ENCODE assay signal across 10 mouse cellular contexts in the genomic region with DNA sequence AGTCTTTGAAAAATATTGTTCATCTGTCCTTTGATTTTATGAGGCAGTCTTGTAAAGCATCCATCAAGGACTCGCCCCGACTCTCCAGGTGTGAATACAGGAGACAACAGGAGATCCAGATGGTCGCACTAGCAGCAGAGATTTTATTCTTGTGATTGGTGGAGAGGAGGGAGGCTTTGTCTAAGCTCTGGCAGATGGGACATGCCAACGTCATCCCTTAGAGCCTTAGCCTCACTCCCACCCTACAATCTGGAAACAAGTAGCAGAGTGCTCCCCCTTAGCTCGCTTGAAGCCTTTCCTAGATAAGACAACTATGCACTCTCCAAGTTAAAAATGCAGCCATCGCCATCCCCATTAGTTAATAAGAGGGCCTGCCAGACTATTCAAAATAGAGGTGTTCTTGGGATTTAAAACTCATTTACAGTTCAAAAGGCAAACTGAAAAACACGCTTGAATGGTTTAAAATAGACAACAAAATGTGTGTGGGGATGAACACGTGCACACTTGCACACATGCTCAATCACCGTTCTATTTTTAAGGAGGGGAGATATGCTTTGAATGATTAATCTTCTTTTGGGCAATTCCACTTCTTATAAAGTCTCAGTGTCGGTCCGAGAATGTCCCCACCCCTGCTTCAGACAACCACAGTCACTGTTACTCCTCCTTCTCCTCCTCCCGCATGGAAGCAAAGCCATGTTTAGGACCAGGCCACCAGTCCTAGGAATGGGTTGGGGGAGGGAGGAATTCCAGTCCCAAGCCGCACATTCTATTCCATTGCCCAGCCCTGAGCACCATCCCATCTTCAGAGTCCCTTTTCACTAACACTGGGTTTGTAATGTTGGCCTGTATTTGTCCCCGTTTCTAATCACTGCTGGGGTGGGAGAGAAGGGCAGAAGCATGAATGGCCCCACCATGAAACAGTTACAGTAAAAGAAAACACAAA.
DNase-seq lines count a peak whose midpoint lies in the region; TF ChIP-seq lines count a peak whose summit lies in the region.
"Had no signal": no experiment of that assay in that cellular context is flagged by ENCODE, and none has a peak within 500 bp of the region (broad histone marks: within the 10 kb centered on the region; RNA-seq: fewer than 3 reads in every experiment).

No protein-coding gene starts in this region.

- H3K36me3 ChIP-seq in kidney, adult 2 months (ENCODE audit: control insufficient read depth, insufficient read depth, low read length) = no peaks in the 10 kb centered on the region

- DNase-seq in heart, adult 11 months = peak; percentile 61
- no peak for DNase-seq in heart, postnatal 4 days
- peak; percentile 8 to 48 for DNase-seq in left cerebral cortex, postnatal 25 days (ENCODE audit: low spot score in 2 of 2)
- DNase-seq in left cerebral cortex, adult 11 months (ENCODE audit: low spot score) = no peak
- peak; percentile 22 for DNase-seq in R1 (ENCODE audit: low read depth, low spot score)
- DNase-seq in layer of hippocampus, adult 2 months (ENCODE audit: low spot score in 2 of 2) = peak; percentile 22 to 37
- DNase-seq in kidney, adult 2 months = no peak
- DNase-seq in adrenal gland, postnatal 10 days = no peak
- DNase-seq: cerebellum, postnatal 10 days; thymus, postnatal 25 days had no signal

- no peaks in the 10 kb centered on the region for H3K27me3 ChIP-seq in kidney, adult 2 months (replicated peaks; ENCODE audit: control insufficient read depth, insufficient read depth, low read length)

- no peak overlapping the region for H3K4me3 ChIP-seq in layer of hippocampus, adult 2 months
- H3K4me3 ChIP-seq in kidney, adult 2 months (ENCODE audit: insufficient read depth, low read depth, low read length) = no peak overlapping the region

- intact Hi-C loops in left cerebral cortex, postnatal 25 days (cut with DNase I) = no loop called here

- no peak overlapping the region for H3K27ac ChIP-seq in layer of hippocampus, adult 2 months
- H3K27ac ChIP-seq in kidney, adult 2 months (ENCODE audit: insufficient read depth, low read depth, low read length) = no peak overlapping the region

- no peak for TF ChIP-seq CTCF in layer of hippocampus, adult 2 months (conservative IDR thresholded peaks at IDR 0.05)
- TF ChIP-seq CTCF in kidney, adult 2 months (conservative IDR thresholded peaks at IDR 0.05; ENCODE audit: insufficient read depth, insufficient read length, low read depth, low read length) = no peak

- no peak for TF ChIP-seq POLR2A in kidney, adult 2 months (IDR thresholded peaks at IDR 0.05; ENCODE audit: low read depth, low read length)

- peaks cover 7% of the 10 kb centered on the region; the same call in 1 of the 2 replicates for H3K4me1 ChIP-seq in kidney, adult 2 months (ENCODE audit: control insufficient read depth, insufficient read depth, low read length)

- 74% methylated on average over 14 of the region's 14 CpGs for WGBS in kidney, adult 2 months

Comparison
In these comparisons a context has a peak if more than half of its experiments do, and no peak if none do; other contexts are left out.
1. DNase-seq: peak in heart, adult 11 months (single experiment), left cerebral cortex, postnatal 25 days (2 of 2), R1 (single experiment) and layer of hippocampus, adult 2 months (2 of 2); none in heart, postnatal 4 days (single experiment), left cerebral cortex, adult 11 months (single experiment), kidney, adult 2 months (single experiment) and adrenal gland, postnatal 10 days (single experiment).